Mouse (Mus musculus): ENCODE data around the gene Mansc1.
A peak's percentile ranks its signal among the peaks of the same experiment; 100 is the strongest.

GRCm38 (mm10) chr6:134643296-134643695 lies 11.0 kb upstream of the Mansc1 start:
- TF ChIP-seq CTCF (IDR thresholded peaks at IDR 0.05; ENCODE audit: low read depth): peak; percentile 44
- no peak for TF ChIP-seq EP300 (IDR thresholded peaks at IDR 0.05; ENCODE audit: low read depth)
